Mouse (Mus musculus): ENCODE measurements at regions not wholly inside any gene's neighbourhood (a gene's known extent, or its start where the extent isn't known, plus 50 kb on each side); places are given as distances from the start of the nearest gene placed in this dataset.

GRCm38 (mm10) chr1:105908029-105908876 is 82.0 kb upstream of the Zcchc2 start:
- peaks cover 6% of the 10 kb centered on the region; the same call in 1 of the 2 replicates for H3K4me1 ChIP-seq (ENCODE audit: insufficient read depth)
- H3K4me3 ChIP-seq (ENCODE audit: low read depth, low read length) = no peak overlapping the region
- DNase-seq (peak; percentile 56), ATAC-seq (peak; percentile 64)
- no peaks in the 10 kb centered on the region for H3K9me3 ChIP-seq (ENCODE audit: low read length)
- no peaks in the 10 kb centered on the region for H3K36me3 ChIP-seq (ENCODE audit: insufficient read depth)
- 32% methylated on average over 15 of the region's 15 CpGs for WGBS
- H3K27me3 ChIP-seq (ENCODE audit: insufficient read depth, low read length) = no peaks in the 10 kb centered on the region
- no peak overlapping the region for H3K27ac ChIP-seq (ENCODE audit: low read depth, low read length)
- H3K4me2 ChIP-seq (ENCODE audit: low read depth) = no peak overlapping the region
- H3K9ac ChIP-seq = no peak overlapping the region
- TF ChIP-seq CTCF (IDR thresholded peaks at IDR 0.05; ENCODE audit: low read depth) = no peak

GRCm38 (mm10) chr1:105909121-105909520 is 81.1 kb upstream of the Zcchc2 start:
- DNase-seq (no peak), ATAC-seq (no peak)
- Histone ChIP-seq H3K27ac (ENCODE audit: low read depth, low read length) (no peak overlapping the region), H3K9ac (no peak overlapping the region), H3K4me3 (ENCODE audit: low read depth, low read length) (no peak overlapping the region), H3K9me3 (ENCODE audit: low read length) (no peaks in the 10 kb centered on the region), H3K4me2 (ENCODE audit: low read depth) (no peak overlapping the region), H3K36me3 (ENCODE audit: insufficient read depth) (no peaks in the 10 kb centered on the region), H3K4me1 (ENCODE audit: insufficient read depth) (peaks cover 6% of the 10 kb centered on the region; the same call in 1 of the 2 replicates), H3K27me3 (ENCODE audit: insufficient read depth, low read length) (no peaks in the 10 kb centered on the region)
- TF ChIP-seq CTCF (IDR thresholded peaks at IDR 0.05; ENCODE audit: low read depth) = no peak
- 82% methylated on average over 4 of the region's 4 CpGs for WGBS

- H3K4me3 ChIP-seq (ENCODE audit: low read depth, low read length) = no peak overlapping the region
- peaks cover 6% of the 10 kb centered on the region; the same call in 1 of the 2 replicates for H3K4me1 ChIP-seq (ENCODE audit: insufficient read depth)
- no peak overlapping the region for H3K9ac ChIP-seq
- no peaks in the 10 kb centered on the region for H3K27me3 ChIP-seq (ENCODE audit: insufficient read depth, low read length)
- TF ChIP-seq CTCF (IDR thresholded peaks at IDR 0.05; ENCODE audit: low read depth) = no peak
- WGBS = 28% methylated on average over 3 of the region's 3 CpGs
- H3K27ac ChIP-seq (ENCODE audit: low read depth, low read length) = no peak overlapping the region
- ATAC-seq (no peak), DNase-seq (no peak)
- H3K36me3 ChIP-seq (ENCODE audit: insufficient read depth) = no peaks in the 10 kb centered on the region
- H3K4me2 ChIP-seq (ENCODE audit: low read depth) = no peak overlapping the region
- H3K9me3 ChIP-seq (ENCODE audit: low read length) = no peaks in the 10 kb centered on the region
These were observed 78.5 kb upstream of the Zcchc2 start for GRCm38 (mm10) chr1:105911714-105912113.

GRCm38 (mm10) chr1:105921842-105922241 is 68.4 kb upstream of the Zcchc2 start:
- Histone ChIP-seq H3K9ac (no peak overlapping the region), H3K27me3 (ENCODE audit: insufficient read depth, low read length) (no peaks in the 10 kb centered on the region)

GRCm38 (mm10) chr1:105922586-105922985 is 67.6 kb upstream of the Zcchc2 start:
- no peak overlapping the region for H3K9ac ChIP-seq
- DNase-seq (no peak), ATAC-seq (no peak)
- no peaks in the 10 kb centered on the region for H3K36me3 ChIP-seq (ENCODE audit: insufficient read depth)
- H3K27ac ChIP-seq (ENCODE audit: low read depth, low read length) = no peak overlapping the region
- H3K27me3 ChIP-seq (ENCODE audit: insufficient read depth, low read length) = no peaks in the 10 kb centered on the region
- no peak overlapping the region for H3K4me3 ChIP-seq (ENCODE audit: low read depth, low read length)
- no peaks in the 10 kb centered on the region for H3K9me3 ChIP-seq (ENCODE audit: low read length)
- H3K4me2 ChIP-seq (ENCODE audit: low read depth) = no peak overlapping the region
- no peak for TF ChIP-seq CTCF (IDR thresholded peaks at IDR 0.05; ENCODE audit: low read depth)
- no peaks in the 10 kb centered on the region for H3K4me1 ChIP-seq (ENCODE audit: insufficient read depth)

More at GRCm38 (mm10) chr1:105921842-105922241, 68.4 kb upstream of the Zcchc2 start:
- DNase-seq = no peak
- no peak overlapping the region for H3K27ac ChIP-seq (ENCODE audit: low read depth, low read length)
- H3K4me1 ChIP-seq (ENCODE audit: insufficient read depth) = no peaks in the 10 kb centered on the region
- no peak overlapping the region for H3K4me2 ChIP-seq (ENCODE audit: low read depth)
- no peak overlapping the region for H3K4me3 ChIP-seq (ENCODE audit: low read depth, low read length)
- H3K9me3 ChIP-seq (ENCODE audit: low read length) = no peaks in the 10 kb centered on the region
- no peak for TF ChIP-seq CTCF (IDR thresholded peaks at IDR 0.05; ENCODE audit: low read depth)
- ATAC-seq = no peak
- WGBS = 90% methylated on average over 4 of the region's 4 CpGs
- H3K36me3 ChIP-seq (ENCODE audit: insufficient read depth) = no peaks in the 10 kb centered on the region

GRCm38 (mm10) chr1:105923001-105923400 is 67.2 kb upstream of the Zcchc2 start:
- ATAC-seq (no peak), DNase-seq (no peak)
- H3K27ac ChIP-seq (ENCODE audit: low read depth, low read length) = no peak overlapping the region
- H3K9me3 ChIP-seq (ENCODE audit: low read length) = no peaks in the 10 kb centered on the region
- no peak overlapping the region for H3K4me3 ChIP-seq (ENCODE audit: low read depth, low read length)
- no peak for TF ChIP-seq CTCF (IDR thresholded peaks at IDR 0.05; ENCODE audit: low read depth)
- whole genome bisulfite sequencing = 75% methylated on average over 3 of the region's 3 CpGs
- H3K36me3 ChIP-seq (ENCODE audit: insufficient read depth) = no peaks in the 10 kb centered on the region
- no peak overlapping the region for H3K9ac ChIP-seq
- H3K4me2 ChIP-seq (ENCODE audit: low read depth) = no peak overlapping the region
- no peaks in the 10 kb centered on the region for H3K4me1 ChIP-seq (ENCODE audit: insufficient read depth)
- no peaks in the 10 kb centered on the region for H3K27me3 ChIP-seq (ENCODE audit: insufficient read depth, low read length)

- Histone ChIP-seq H3K4me3 (ENCODE audit: low read depth, low read length) (no peak overlapping the region), H3K36me3 (ENCODE audit: insufficient read depth) (no peaks in the 10 kb centered on the region), H3K27ac (ENCODE audit: low read depth, low read length) (no peak overlapping the region), H3K9me3 (ENCODE audit: low read length) (no peaks in the 10 kb centered on the region), H3K9ac (no peak overlapping the region), H3K4me1 (ENCODE audit: insufficient read depth) (no peaks in the 10 kb centered on the region), H3K4me2 (ENCODE audit: low read depth) (no peak overlapping the region), H3K27me3 (ENCODE audit: insufficient read depth, low read length) (no peaks in the 10 kb centered on the region)
- ATAC-seq (no peak), DNase-seq (no peak)
- WGBS = 80% methylated on average over 3 of the region's 3 CpGs
- TF ChIP-seq CTCF (IDR thresholded peaks at IDR 0.05; ENCODE audit: low read depth) = no peak
These were observed 64.4 kb upstream of the Zcchc2 start for GRCm38 (mm10) chr1:105925617-105926370.
